Mouse (Mus musculus): ENCODE results near the gene Rabggtb.

The Rabggtb gene

GRCm38 (mm10) chr3:153940021-153940420 is 27.2 kb upstream of the Rabggtb start:
- H3K27me3 ChIP-seq (ENCODE audit: control insufficient read depth, insufficient read depth, low read length, poor library complexity, severe bottlenecking) = no peaks in the 10 kb centered on the region
- no peak for DNase-seq (ENCODE audit: low read depth, low spot score)

GRCm38 (mm10) chr3:153937116-153937810 is 24.5 kb upstream of the Rabggtb start:
- no peak for DNase-seq (ENCODE audit: low read depth, low spot score)
- no peaks in the 10 kb centered on the region for H3K27me3 ChIP-seq (ENCODE audit: control insufficient read depth, insufficient read depth, low read length, poor library complexity, severe bottlenecking)
- peaks cover 9% of the 10 kb centered on the region; the same call in 1 of the 2 replicates for H3K36me3 ChIP-seq (ENCODE audit: control insufficient read depth, insufficient read depth, low read length, poor library complexity, severe bottlenecking)

More at GRCm38 (mm10) chr3:153940021-153940420, 27.2 kb upstream of the Rabggtb start:
- H3K36me3 ChIP-seq (ENCODE audit: control insufficient read depth, insufficient read depth, low read length, poor library complexity, severe bottlenecking) = peaks cover 6% of the 10 kb centered on the region; the same call in 1 of the 2 replicates

GRCm38 (mm10) chr3:153935878-153936277 is 23.1 kb upstream of the Rabggtb start:
- DNase-seq (ENCODE audit: low read depth, low spot score) = no peak
- Histone ChIP-seq H3K36me3 (ENCODE audit: control insufficient read depth, insufficient read depth, low read length, poor library complexity, severe bottlenecking) (peaks cover 12% of the 10 kb centered on the region; the same call in 1 of the 2 replicates), H3K27me3 (ENCODE audit: control insufficient read depth, insufficient read depth, low read length, poor library complexity, severe bottlenecking) (no peaks in the 10 kb centered on the region)

- Histone ChIP-seq H3K36me3 (ENCODE audit: control insufficient read depth, insufficient read depth, low read length, poor library complexity, severe bottlenecking) (peaks cover 6% of the 10 kb centered on the region; the same call in 1 of the 2 replicates), H3K27me3 (ENCODE audit: control insufficient read depth, insufficient read depth, low read length, poor library complexity, severe bottlenecking) (no peaks in the 10 kb centered on the region)
- DNase-seq (ENCODE audit: low read depth, low spot score) = no peak
Observed at GRCm38 (mm10) chr3:153932461-153932860, 19.7 kb upstream of the Rabggtb start.

- H3K36me3 ChIP-seq (ENCODE audit: control insufficient read depth, insufficient read depth, low read length, poor library complexity, severe bottlenecking) = peaks cover 9% of the 10 kb centered on the region
- H3K27me3 ChIP-seq (ENCODE audit: control insufficient read depth, insufficient read depth, low read length, poor library complexity, severe bottlenecking) = no peaks in the 10 kb centered on the region
- DNase-seq (ENCODE audit: low read depth, low spot score) = no peak
Observed at GRCm38 (mm10) chr3:153929526-153929925, 16.7 kb upstream of the Rabggtb start.

- Histone ChIP-seq H3K36me3 (ENCODE audit: control insufficient read depth, insufficient read depth, low read length, poor library complexity, severe bottlenecking) (peaks cover 6% of the 10 kb centered on the region), H3K27me3 (ENCODE audit: control insufficient read depth, insufficient read depth, low read length, poor library complexity, severe bottlenecking) (no peaks in the 10 kb centered on the region)
- no peak for DNase-seq (ENCODE audit: low read depth, low spot score)
Observed at GRCm38 (mm10) chr3:153926333-153926732, 13.5 kb upstream of the Rabggtb start.

GRCm38 (mm10) chr3:153921147-153921910 is 8.5 kb upstream of the Rabggtb start:
- Histone ChIP-seq H3K27me3 (ENCODE audit: control insufficient read depth, insufficient read depth, low read length, poor library complexity, severe bottlenecking) (no peaks in the 10 kb centered on the region), H3K36me3 (ENCODE audit: control insufficient read depth, insufficient read depth, low read length, poor library complexity, severe bottlenecking) (peaks cover 3% of the 10 kb centered on the region; the same call in 1 of the 2 replicates)
- no peak for DNase-seq (ENCODE audit: low read depth, low spot score)

- H3K36me3 ChIP-seq (ENCODE audit: control insufficient read depth, insufficient read depth, low read length, poor library complexity, severe bottlenecking) = no peaks in the 10 kb centered on the region
- no peaks in the 10 kb centered on the region for H3K27me3 ChIP-seq (ENCODE audit: control insufficient read depth, insufficient read depth, low read length, poor library complexity, severe bottlenecking)
- DNase-seq (ENCODE audit: low read depth, low spot score) = no peak
Observed at GRCm38 (mm10) chr3:153917200-153917599, 4.4 kb upstream of the Rabggtb start.

GRCm38 (mm10) chr3:153913510-153914243 is 868 bp upstream of the Rabggtb start:
- H3K27me3 ChIP-seq (ENCODE audit: control insufficient read depth, insufficient read depth, low read length, poor library complexity, severe bottlenecking) = no peaks in the 10 kb centered on the region
- no peak for DNase-seq (ENCODE audit: low read depth, low spot score)
- peaks cover 10% of the 10 kb centered on the region for H3K36me3 ChIP-seq (ENCODE audit: control insufficient read depth, insufficient read depth, low read length, poor library complexity, severe bottlenecking)

- DNase-seq (ENCODE audit: low read depth, low spot score) = no peak
Observed at GRCm38 (mm10) chr3:153911882-153912440, 848 bp downstream of the Rabggtb start.

GRCm38 (mm10) chr3:153911197-153911881 is 1.5 kb downstream of the Rabggtb start:
- DNase-seq (ENCODE audit: low read depth, low spot score) = no peak
- Histone ChIP-seq H3K36me3 (ENCODE audit: control insufficient read depth, insufficient read depth, low read length, poor library complexity, severe bottlenecking) (peaks cover 16% of the 10 kb centered on the region), H3K27me3 (ENCODE audit: control insufficient read depth, insufficient read depth, low read length, poor library complexity, severe bottlenecking) (no peaks in the 10 kb centered on the region)

More at GRCm38 (mm10) chr3:153911882-153912440, 848 bp downstream of the Rabggtb start:
- Histone ChIP-seq H3K36me3 (ENCODE audit: control insufficient read depth, insufficient read depth, low read length, poor library complexity, severe bottlenecking) (peaks cover 16% of the 10 kb centered on the region), H3K27me3 (ENCODE audit: control insufficient read depth, insufficient read depth, low read length, poor library complexity, severe bottlenecking) (no peaks in the 10 kb centered on the region)

GRCm38 (mm10) chr3:153910489-153910888 is 2.3 kb downstream of the Rabggtb start:
- Histone ChIP-seq H3K36me3 (ENCODE audit: control insufficient read depth, insufficient read depth, low read length, poor library complexity, severe bottlenecking) (peaks cover 18% of the 10 kb centered on the region), H3K27me3 (ENCODE audit: control insufficient read depth, insufficient read depth, low read length, poor library complexity, severe bottlenecking) (no peaks in the 10 kb centered on the region)
- no peak for DNase-seq (ENCODE audit: low read depth, low spot score)

GRCm38 (mm10) chr3:153908919-153909318 is 3.9 kb downstream of the Rabggtb start:
- no peaks in the 10 kb centered on the region for H3K27me3 ChIP-seq (ENCODE audit: control insufficient read depth, insufficient read depth, low read length, poor library complexity, severe bottlenecking)
- no peak for DNase-seq (ENCODE audit: low read depth, low spot score)
- peaks cover 23% of the 10 kb centered on the region for H3K36me3 ChIP-seq (ENCODE audit: control insufficient read depth, insufficient read depth, low read length, poor library complexity, severe bottlenecking)

Data from splenic B cell, adult 2 months (primary cell).